Mouse (Mus musculus) central nervous system, embryonic 18 days (tissue): Measurements from ENCODE around the gene Mfsd4b4. TPM values are rescaled to one million over a fixed set of nuclear protein-coding genes. Genes with fewer than 3 reads are reported as not detected.

Experiments used
- polyA plus RNA-seq: library from polyadenylated mRNA; depleted of rRNA; stranded (reverse); fragments of >200 nt; gene quantifications from 2 replicates; pipeline ENCODE4 v1.2.3, GENCODE M21; 2012; rRNA removed

The Mfsd4b4 gene
- polyA plus RNA-seq, result 9.9 and 11.1 TPM in 2 replicates

DNA sequence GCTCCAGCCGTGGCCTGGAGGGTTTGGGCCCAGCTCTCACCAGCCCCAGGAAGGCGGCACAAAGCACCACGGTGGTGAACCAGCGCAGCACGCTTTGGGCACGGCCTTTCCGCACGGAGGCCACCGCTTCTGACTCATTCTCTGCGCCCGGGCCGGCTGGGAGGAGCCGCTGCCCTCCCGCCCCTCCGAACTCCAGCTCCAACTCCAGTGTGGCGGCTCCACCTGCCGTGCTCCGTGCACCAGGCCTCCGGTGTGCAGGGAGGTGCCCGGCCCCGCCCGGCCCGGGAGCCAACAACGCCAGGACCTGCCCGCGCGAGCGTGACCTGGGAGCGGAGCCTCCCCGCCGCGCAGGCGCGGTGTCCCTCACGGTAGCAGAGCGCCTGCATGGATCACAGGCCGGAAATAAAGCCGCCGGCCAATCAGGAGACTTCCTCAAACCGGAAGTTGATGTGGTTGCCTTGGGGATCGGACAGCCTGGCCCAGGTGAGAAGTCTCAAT is at the start of gene Mfsd4b4:
Gene Mfsd4b4, minus strand, starts transcription at position 365 of the 498 bp plus-strand sequence.

DNA sequence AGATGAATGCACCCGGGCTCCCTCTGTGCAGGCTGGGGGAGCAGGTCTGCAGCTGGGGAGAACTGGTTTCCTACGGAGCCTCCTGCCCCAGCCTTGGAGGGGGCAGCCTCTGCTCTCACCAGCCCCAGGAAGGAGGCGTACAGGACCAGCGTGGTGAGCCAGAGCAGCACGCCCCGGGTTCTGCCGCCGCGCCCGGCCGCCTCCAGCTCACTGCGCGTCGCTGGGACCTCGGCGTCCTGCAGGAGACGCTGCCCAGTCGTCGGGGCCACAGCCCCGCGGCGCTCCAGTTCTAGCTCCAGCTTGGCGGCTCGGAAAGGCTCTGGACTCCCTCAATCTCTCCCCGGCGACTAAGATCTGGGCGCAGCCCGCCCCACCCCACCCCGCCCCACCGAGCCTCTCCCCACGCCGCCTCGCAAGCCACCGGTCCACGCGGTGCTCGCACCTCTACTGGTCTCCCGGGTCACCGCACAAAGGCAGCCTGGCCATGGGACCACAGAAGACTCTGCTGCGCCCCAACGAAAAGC is 27.6 kb upstream of the Mfsd4b4 start, which contains the start of gene Mfsd4b2:
Gene Mfsd4b2, minus strand, starts transcription at position 308 of the 524 bp plus-strand sequence.

Other genes with a start within 250 kb of the Mfsd4b4 start
- gene Rev3l, start 167.1 kb downstream of the Mfsd4b4 start, polyA plus RNA-seq, result 129 and 141 TPM in 2 replicates
- 0.03 TPM in 1 of 2 replicates, not detected in the other for gene Mfsd4b2, start 27.7 kb upstream of the Mfsd4b4 start, polyA plus RNA-seq
- gene Mfsd4b3, start 60.9 kb upstream of the Mfsd4b4 start, polyA plus RNA-seq, result 0.05 and 0.13 TPM in 2 replicates
- gene Mfsd4b5, start 87.4 kb upstream of the Mfsd4b4 start, polyA plus RNA-seq, result 0.04 and 0.05 TPM in 2 replicates
- 0.11 and 0.16 TPM in 2 replicates for gene Mfsd4b1, start 126.0 kb upstream of the Mfsd4b4 start, polyA plus RNA-seq
- gene Slc16a10, start 243.0 kb upstream of the Mfsd4b4 start, polyA plus RNA-seq, result 1.5 and 2.0 TPM in 2 replicates